Mouse (Mus musculus) forebrain, postnatal 0 days (tissue): ENCODE data around the gene 0610010K14Rik. TPM values are rescaled to one million over a fixed set of nuclear protein-coding genes. Genes with fewer than 3 reads are reported as not detected.
A peak's percentile ranks its signal among the peaks of the same experiment; 100 is the strongest.

ENCODE experiments used
- ATAC-seq: fragments of 200-750 bp; cut with Nextera tagmentation; 2 replicates; pipeline ENCODE4 v1.8.0; 2017; ENCODE audit warnings: mild to moderate bottlenecking, moderate library complexity
- DNase-seq: peaks from one replicate; pipeline ENCODE4 v3.0.0-alpha.2; 2015
- H3K27ac ChIP-seq: fragments of 300-500 bp; sonication (generic); 2 replicates; pipeline ENCODE4 v1.5.1; 2014; ENCODE audit warnings: low read depth, mild to moderate bottlenecking, antibody characterized with exemption, low read length, moderate library complexity, mixed read lengths
- H3K27me3 ChIP-seq: fragments of 300-500 bp; sonication (generic); 2 replicates; pipeline ENCODE4 v1.6.1; 2014; ENCODE audit warnings: mild to moderate bottlenecking, low read length, mixed read lengths; ENCODE audit not compliant: insufficient read depth
- H3K36me3 ChIP-seq: fragments of 300-500 bp; sonication (generic); 2 replicates; pipeline ENCODE4 v1.6.1; 2014; ENCODE audit warnings: mild to moderate bottlenecking, moderate library complexity; ENCODE audit not compliant: insufficient read depth
- H3K4me1 ChIP-seq: fragments of 300-500 bp; sonication (generic); 2 replicates; pipeline ENCODE4 v1.6.1; 2014; ENCODE audit warnings: antibody characterized with exemption; ENCODE audit not compliant: insufficient read depth
- H3K4me2 ChIP-seq: fragments of 300-500 bp; sonication (generic); 2 replicates; pipeline ENCODE4 v1.6.1; 2014; ENCODE audit warnings: low read depth, mild to moderate bottlenecking, moderate library complexity
- H3K4me3 ChIP-seq: fragments of 300-500 bp; sonication (generic); 2 replicates; pipeline ENCODE4 v1.5.1; 2014; ENCODE audit warnings: low read depth, low read length, mixed read lengths
- H3K9ac ChIP-seq: fragments of 300-500 bp; sonication (generic); 2 replicates; pipeline ENCODE4 v1.6.1; 2014; ENCODE audit warnings: mild to moderate bottlenecking
- H3K9me3 ChIP-seq: fragments of 300-500 bp; sonication (generic); 2 replicates; pipeline ENCODE4 v1.6.1; 2016; ENCODE audit warnings: low read length
- CTCF ChIP-seq: sonication (generic); IDR thresholded peaks from 2 replicates; pipeline ENCODE4 v1.5.1; 2016; ENCODE audit warnings: antibody characterized with exemption, control low read depth, low read depth
- WGBS: fragments of 180-500 bp; shearing (Covaris S2); extraction: QIAGEN DNeasy Blood & Tissue Kit; methylation state at CpG from one replicate; pipeline ENCODE4 v1.1.7; 2014; 5-methylcytosine and 5-hydroxymethylcytosine counted together
- polyA plus RNA-seq: library from polyadenylated mRNA; unstranded; fragments of >200 nt; fragmentation: Nextera tagmentation; extraction: Ambion mirVana; gene quantifications from 2 replicates; pipeline ENCODE4 v1.2.1, GENCODE M21; 2015
- total RNA-seq: library from RNA; depleted of rRNA; stranded (reverse); fragments of >200 nt; gene quantifications from 2 replicates; pipeline ENCODE4 v1.2.3, GENCODE M21; 2014

The 0610010K14Rik gene
- total and polyA plus RNA-seq, 2 experiments from 2014 or later, result 48.7 to 161 TPM

DNA sequence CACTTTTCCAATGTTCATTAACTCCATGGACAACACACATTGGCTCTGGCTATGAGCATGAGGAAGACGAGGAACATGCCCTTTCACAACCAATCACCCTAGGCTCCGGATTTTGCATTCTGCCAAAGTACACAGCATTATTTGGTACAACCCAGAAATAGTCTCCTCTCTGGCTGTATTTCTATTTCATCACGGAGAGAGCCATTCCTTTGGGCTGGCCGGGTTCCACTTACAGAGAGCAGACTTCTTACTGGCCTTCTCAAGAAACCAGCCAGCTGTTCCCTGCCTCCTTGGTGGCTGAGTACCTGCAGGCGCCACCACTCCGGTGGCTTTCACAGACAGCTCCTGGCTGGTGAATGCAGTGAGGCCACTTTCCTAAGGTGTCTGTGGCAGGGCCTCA, 25.3 kb downstream of the 0610010K14Rik start, which contains the start of gene Slc16a11:
Gene Slc16a11 (plus strand): TSS at position 330 of the 400 bp plus-strand sequence.
- peaks cover 23% of the 10 kb centered on the region for H3K27me3 ChIP-seq
- peak within 1 kb of the TSS; percentile 54; the same call in 1 of the 2 replicates for H3K9ac ChIP-seq
- no peaks in the 10 kb centered on the region for H3K9me3 ChIP-seq
- peaks cover 12% of the 10 kb centered on the region for H3K4me1 ChIP-seq
- H3K36me3 ChIP-seq, result peaks cover 4% of the 10 kb centered on the region
- no peak for ATAC-seq
- H3K4me2 ChIP-seq, result peak within 1 kb of the TSS; percentile 80
- no peak for TF ChIP-seq CTCF
- H3K4me3 ChIP-seq, result peak within 1 kb of the TSS; percentile 41
- 63% methylated on average over 6 of the region's 6 CpGs for WGBS
- no peak within 1 kb of the TSS for H3K27ac ChIP-seq
- no peak for DNase-seq

DNA sequence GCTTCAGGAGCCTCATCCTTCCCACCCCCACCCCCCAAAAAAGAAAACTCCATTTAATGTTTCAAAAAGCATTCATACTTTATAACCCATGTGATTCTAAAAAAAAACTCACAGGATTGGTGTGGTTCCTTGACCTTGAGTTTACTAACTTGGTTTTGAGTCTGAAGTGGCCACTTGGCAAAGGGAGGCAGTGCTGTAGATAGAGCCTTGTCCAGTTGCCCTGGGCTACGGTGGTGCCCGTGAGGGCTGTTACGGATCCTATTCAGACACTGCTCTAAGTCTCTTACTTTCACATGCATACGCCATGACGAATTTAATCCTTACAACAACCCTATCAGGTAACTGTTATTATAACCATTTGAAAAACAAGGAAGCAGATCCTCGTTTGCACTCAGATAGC, 25.7 kb downstream of the 0610010K14Rik start:
- Histone ChIP-seq H3K9me3 (no peaks in the 10 kb centered on the region), H3K9ac (no peak overlapping the region), H3K27ac (no peak overlapping the region), H3K36me3 (no peaks in the 10 kb centered on the region; the same call in 1 of the 2 replicates), H3K4me1 (peaks cover 12% of the 10 kb centered on the region), H3K4me3 (no peak overlapping the region), H3K4me2 (no peak overlapping the region), H3K27me3 (peaks cover 23% of the 10 kb centered on the region)
- ATAC-seq, result no peak
- WGBS, result 60% methylated on average over 6 of the region's 6 CpGs
- DNase-seq, result no peak
- no peak for TF ChIP-seq CTCF

DNA sequence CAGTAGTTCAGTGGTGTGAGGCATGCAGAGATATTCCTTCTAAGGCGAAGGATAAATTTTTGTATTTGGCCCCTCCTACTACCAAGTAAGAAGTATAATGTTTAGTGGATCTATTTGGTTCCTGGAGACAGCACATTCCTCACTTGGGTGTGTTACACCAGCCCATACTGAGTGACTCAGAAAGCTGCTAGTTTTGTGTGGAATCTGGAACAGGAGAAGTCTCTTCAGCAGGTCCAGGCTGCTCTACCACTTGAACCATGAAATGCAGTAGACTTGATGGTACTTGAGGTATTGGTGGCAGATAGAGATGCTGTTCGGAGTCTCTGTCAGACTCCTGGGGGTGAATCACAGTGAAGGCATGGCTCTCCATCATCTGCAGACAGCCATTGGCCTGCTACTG, 27.0 kb downstream of the 0610010K14Rik start:
- Histone ChIP-seq H3K4me1 (peaks cover 12% of the 10 kb centered on the region), H3K36me3 (no peaks in the 10 kb centered on the region), H3K9ac (no peak overlapping the region), H3K27ac (no peak overlapping the region), H3K4me2 (no peak overlapping the region), H3K4me3 (no peak overlapping the region), H3K9me3 (no peaks in the 10 kb centered on the region), H3K27me3 (peaks cover 23% of the 10 kb centered on the region)
- ATAC-seq (no peak), DNase-seq (no peak)
- no peak for TF ChIP-seq CTCF
- WGBS, result 91% methylated on average over 2 of the region's 2 CpGs

DNA sequence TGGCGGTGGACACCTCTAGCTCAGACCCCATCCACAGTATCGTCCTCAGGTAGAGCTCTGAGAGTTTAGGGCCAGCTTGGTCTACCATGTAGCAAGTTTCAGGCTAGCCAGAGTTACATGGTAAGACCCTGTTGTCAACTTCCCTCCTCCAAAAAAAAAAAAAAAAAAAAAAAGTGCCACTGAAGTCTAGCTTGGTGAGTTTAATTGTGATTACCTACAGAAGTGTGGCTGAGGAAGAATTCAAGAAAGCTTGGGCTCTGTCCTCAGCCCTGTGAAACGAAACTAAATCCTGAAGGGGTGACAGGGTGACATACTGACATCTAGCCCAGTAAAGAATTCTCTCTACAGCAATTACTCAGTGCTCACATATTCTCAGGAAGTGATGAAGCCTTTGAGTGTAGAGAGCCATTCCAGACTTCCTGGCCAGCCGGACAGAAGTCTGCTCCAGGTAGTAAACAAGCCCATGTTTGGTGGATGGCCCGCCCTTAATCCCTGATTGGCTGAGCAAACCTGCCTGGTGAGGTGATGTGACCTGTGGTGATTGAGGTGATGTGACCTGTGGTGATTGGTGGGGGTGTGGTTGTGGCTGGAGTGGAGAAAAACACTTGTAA, 28.8 kb downstream of the 0610010K14Rik start:
- TF ChIP-seq CTCF, result no peak
- ATAC-seq (no peak), DNase-seq (no peak)
- H3K4me1 ChIP-seq, result 0 out of 2 replicates have a peak, but pooled peaks cover 3% of the 10 kb centered on the region
- H3K4me3 ChIP-seq, result no peak overlapping the region
- no peak overlapping the region for H3K4me2 ChIP-seq
- H3K9me3 ChIP-seq, result no peaks in the 10 kb centered on the region
- H3K36me3 ChIP-seq, result no peaks in the 10 kb centered on the region
- H3K9ac ChIP-seq, result no peak overlapping the region
- peaks cover 11% of the 10 kb centered on the region; the same call in 1 of the 2 replicates for H3K27me3 ChIP-seq
- H3K27ac ChIP-seq, result no peak overlapping the region
- WGBS, result 74% methylated on average over 5 of the region's 5 CpGs

DNA sequence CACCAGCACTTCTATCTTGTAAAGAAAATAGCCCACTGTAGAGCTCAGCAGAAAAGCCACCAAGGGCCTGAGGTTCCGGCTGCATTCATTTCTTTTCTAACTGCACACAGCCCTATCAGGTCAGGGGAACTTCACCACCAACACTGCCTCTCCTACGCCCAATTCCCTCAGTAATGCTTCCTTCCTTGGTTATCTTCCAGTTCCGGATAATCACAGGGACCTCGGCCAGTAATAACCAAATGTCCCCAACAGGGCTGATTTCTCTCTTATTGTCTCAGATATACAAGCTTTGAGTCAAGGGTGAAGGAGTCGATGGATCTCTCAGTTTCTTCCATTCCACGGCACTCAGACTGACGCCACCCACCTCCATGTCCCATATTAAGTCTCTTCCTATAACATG, 30.4 kb downstream of the 0610010K14Rik start:
- no peak for ATAC-seq

DNA sequence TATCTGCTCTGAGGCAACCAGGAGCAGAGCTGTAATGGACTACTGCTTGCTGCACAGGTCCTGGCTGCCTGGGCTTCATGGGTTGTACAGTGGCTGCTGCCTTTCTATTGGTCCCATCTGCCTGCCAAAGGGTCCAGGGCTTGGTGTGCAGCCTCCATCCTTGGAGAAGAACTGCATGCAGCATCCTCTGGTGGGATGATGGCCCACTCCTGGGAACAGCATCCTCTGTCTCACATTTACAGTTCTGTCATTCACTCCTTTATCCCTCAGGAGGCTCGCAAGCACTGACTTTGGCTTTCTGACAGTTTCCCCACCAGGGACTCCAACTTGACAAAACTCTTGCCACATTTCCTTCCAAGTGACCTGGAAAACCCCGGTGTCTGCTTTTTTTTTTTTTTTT, 30.9 kb downstream of the 0610010K14Rik start:
- H3K4me1 ChIP-seq, result no peaks in the 10 kb centered on the region
- no peaks in the 10 kb centered on the region for H3K36me3 ChIP-seq
- H3K9me3 ChIP-seq, result no peaks in the 10 kb centered on the region
- DNase-seq (no peak), ATAC-seq (no peak)
- no peak overlapping the region for H3K4me3 ChIP-seq
- 75% methylated on average over 2 of the region's 2 CpGs for WGBS
- no peaks in the 10 kb centered on the region for H3K27me3 ChIP-seq
- H3K9ac ChIP-seq, result no peak overlapping the region
- no peak overlapping the region for H3K27ac ChIP-seq
- H3K4me2 ChIP-seq, result no peak overlapping the region
- no peak for TF ChIP-seq CTCF

More for the DNA sequence above, 30.4 kb downstream of the 0610010K14Rik start:
- Histone ChIP-seq H3K27ac (no peak overlapping the region), H3K9ac (no peak overlapping the region), H3K4me1 (no peaks in the 10 kb centered on the region), H3K9me3 (no peaks in the 10 kb centered on the region), H3K27me3 (0 out of 2 replicates have a peak, but pooled peaks cover 4% of the 10 kb centered on the region), H3K4me3 (no peak overlapping the region), H3K36me3 (no peaks in the 10 kb centered on the region), H3K4me2 (no peak overlapping the region)
- DNase-seq, result no peak
- 88% methylated on average over 7 of the region's 7 CpGs for WGBS
- no peak for TF ChIP-seq CTCF

DNA sequence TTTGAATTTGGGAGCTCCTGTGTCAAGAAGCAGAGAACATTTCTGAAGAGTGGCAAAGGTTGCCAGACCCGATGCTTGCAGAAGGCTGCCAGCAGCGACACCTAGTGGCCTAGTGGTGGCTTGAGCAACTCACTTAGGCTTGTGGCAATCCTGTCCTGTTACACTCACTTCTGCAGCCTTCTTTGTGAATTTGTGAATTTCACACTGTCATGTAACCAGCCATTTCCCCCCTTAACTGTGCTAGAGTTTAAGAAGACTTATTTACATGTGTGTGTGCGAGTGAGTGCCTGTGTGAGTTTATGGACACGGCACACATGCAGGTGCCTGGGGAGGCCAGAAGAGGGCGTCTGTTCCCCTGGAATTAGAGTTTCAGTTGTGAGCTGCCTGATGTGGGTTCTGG, 36.0 kb downstream of the 0610010K14Rik start:
- no peaks in the 10 kb centered on the region for H3K4me1 ChIP-seq
- no peaks in the 10 kb centered on the region for H3K27me3 ChIP-seq
- H3K27ac ChIP-seq, result no peak overlapping the region
- H3K4me3 ChIP-seq, result no peak overlapping the region
- WGBS, result 41% methylated on average over 5 of the region's 5 CpGs
- no peaks in the 10 kb centered on the region for H3K9me3 ChIP-seq
- no peaks in the 10 kb centered on the region for H3K36me3 ChIP-seq
- ATAC-seq, result peak; percentile 68
- DNase-seq, result peak; percentile 88
- no peak overlapping the region for H3K4me2 ChIP-seq
- TF ChIP-seq CTCF, result peak; percentile 93
- H3K9ac ChIP-seq, result no peak overlapping the region
